Mouse (Mus musculus) left cerebral cortex, postnatal 14 days (tissue): ENCODE results near the gene Ccng2. TPM values are rescaled to one million over a fixed set of nuclear protein-coding genes. Genes with fewer than 3 reads are reported as not detected.

Experiments
- DNase-seq, 2 experiments: peaks; one replicate each; pipeline ENCODE4 v3.0.0; 2021 to 2022; ENCODE audit warnings: low spot score in 2 of 2, mixed read lengths in 1 of 2
- intact Hi-C: fragments of 180-260 bp; cut with DNase I; formaldehyde crosslinking; loops from one replicate; pipeline ENCODE4 v1.15.1; 2025
- total RNA-seq, 2 experiments: library from RNA; stranded (reverse); gene quantifications; 2 replicates each; pipeline ENCODE4 v1.2.3; 2021

The Ccng2 gene
- total RNA-seq, 2 experiments from 2014 or later, result 38.4 to 40.9 TPM

GRCm38 (mm10) chr5:93308909-93309308, 41.9 kb downstream of the Ccng2 start:
- intact Hi-C loops, result no loop called here
- no peak for DNase-seq

DNA sequence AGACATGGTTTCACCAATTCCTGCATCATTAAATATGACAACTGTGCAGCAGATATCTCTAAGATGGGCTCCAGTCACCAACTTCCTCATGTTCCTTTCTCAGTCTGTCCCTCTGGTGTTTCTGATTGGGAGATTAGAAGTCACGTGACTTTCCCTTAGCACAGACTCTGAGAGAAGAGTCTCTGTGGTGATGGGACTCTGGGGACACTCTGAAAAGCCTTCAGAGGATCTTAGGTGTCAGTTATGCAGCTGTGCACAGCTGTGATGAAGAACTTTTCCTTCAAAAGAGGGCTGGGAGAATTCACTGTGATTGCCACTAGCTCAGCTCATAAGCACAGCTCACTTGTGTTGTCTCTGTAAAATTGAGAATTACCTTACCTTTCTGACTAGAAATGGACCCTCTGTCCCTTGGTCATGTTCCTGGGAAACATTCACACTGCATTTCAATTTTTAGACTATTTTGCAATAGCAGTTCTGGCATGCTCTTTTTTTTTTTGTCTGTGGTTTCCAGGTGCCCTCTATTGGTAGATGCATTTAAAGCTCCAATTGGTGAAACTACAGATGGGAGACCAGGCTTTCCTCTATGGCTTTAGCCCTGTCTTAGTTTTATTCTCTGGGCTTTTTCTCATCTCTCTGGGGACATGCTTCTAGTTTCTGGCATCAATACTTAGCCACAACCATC, 56.4 kb downstream of the Ccng2 start:
- intact Hi-C loops, result loop anchor here (5.0 to 10.0 kb wide), 2 partner anchors 116 to 649 kb away; partner anchors contain the start of genes 2010109A12Rik, Ccdc158 and Ccni
- peak in 1 of 2 experiments; percentile 45 for DNase-seq

Other genes starting within 250 kb of the Ccng2 start
- gene Sowahb, start 222.2 kb upstream of the Ccng2 start, total RNA-seq, result 1 to 10 TPM; 5.2 to 6.8 TPM
- gene Sept11, start 173.8 kb upstream of the Ccng2 start, total RNA-seq, result 100 to 1,000 TPM; 201 to 209 TPM
- gene Ccni, start 60.8 kb upstream of the Ccng2 start, total RNA-seq, result 100 to 1,000 TPM; 304 to 308 TPM
- gene 2010109A12Rik, start 60.7 kb upstream of the Ccng2 start, total RNA-seq, result 1 to 10 TPM in 1 of 2 experiments, under 1 TPM in 1; 0.42 to 1.4 TPM